Mouse (Mus musculus) limb, embryonic 12.5 days (tissue): ENCODE measurements at regions not wholly inside any gene's neighbourhood (a gene's known extent, or its start where the extent isn't known, plus 50 kb on each side); places are given as distances from the start of the nearest gene placed in this dataset.

ENCODE experiments used
- ATAC-seq: fragments of 200-750 bp; cut with Nextera tagmentation; 2 replicates; pipeline ENCODE4 v1.8.0; 2017; ENCODE audit warnings: low read depth, moderate TSS enrichment; ENCODE audit not compliant: insufficient number of reproducible peaks, insufficient read depth, low FRiP score, low TSS enrichment
- H3K27ac ChIP-seq: fragments of 300-500 bp; sonication (generic); 2 replicates; pipeline ENCODE4 v1.5.1; 2016; ENCODE audit warnings: mild to moderate bottlenecking, moderate library complexity
- H3K27me3 ChIP-seq: fragments of 300-500 bp; sonication (generic); 2 replicates; pipeline ENCODE4 v1.6.1; 2016; ENCODE audit warnings: mild to moderate bottlenecking, moderate library complexity
- H3K36me3 ChIP-seq: fragments of 300-500 bp; sonication (generic); 2 replicates; pipeline ENCODE4 v1.6.1; 2016; ENCODE audit warnings: mild to moderate bottlenecking, moderate library complexity
- H3K4me1 ChIP-seq: fragments of 300-500 bp; sonication (generic); replicated peaks from 2 replicates; pipeline ENCODE4 v1.6.1; 2016
- H3K4me2 ChIP-seq: fragments of 300-500 bp; sonication (generic); 2 replicates; pipeline ENCODE4 v1.6.1; 2016; ENCODE audit warnings: mild to moderate bottlenecking, moderate library complexity
- H3K4me3 ChIP-seq: fragments of 300-500 bp; sonication (generic); replicated peaks from 2 replicates; pipeline ENCODE4 v1.5.1; 2016; ENCODE audit warnings: mild to moderate bottlenecking
- H3K9ac ChIP-seq: fragments of 300-500 bp; sonication (generic); replicated peaks from 2 replicates; pipeline ENCODE4 v1.6.1; 2016; ENCODE audit warnings: mild to moderate bottlenecking, moderate library complexity
- H3K9me3 ChIP-seq: fragments of 300-500 bp; sonication (generic); 2 replicates; pipeline ENCODE4 v1.6.1; 2016; ENCODE audit warnings: mild to moderate bottlenecking, moderate library complexity
- WGBS: fragments of 180-500 bp; shearing (Covaris S2); methylation state at CpG from one replicate; pipeline ENCODE4 v1.1.7; 2016; 5-methylcytosine and 5-hydroxymethylcytosine counted together

- Histone ChIP-seq H3K36me3 (no peaks in the 10 kb centered on the region), H3K27ac (no peak overlapping the region), H3K4me1 (no peaks in the 10 kb centered on the region), H3K27me3 (0 out of 2 replicates have a peak, but pooled peaks cover 2% of the 10 kb centered on the region), H3K9me3 (no peaks in the 10 kb centered on the region), H3K4me2 (no peak overlapping the region), H3K4me3 (no peak overlapping the region), H3K9ac (no peak overlapping the region)
- 87% methylated on average over 5 of the region's 5 CpGs for WGBS
- ATAC-seq, result no peak
Measured at GRCm38 (mm10) chr13:72280871-72281270, 317.3 kb upstream of the Irx1 start.

DNA sequence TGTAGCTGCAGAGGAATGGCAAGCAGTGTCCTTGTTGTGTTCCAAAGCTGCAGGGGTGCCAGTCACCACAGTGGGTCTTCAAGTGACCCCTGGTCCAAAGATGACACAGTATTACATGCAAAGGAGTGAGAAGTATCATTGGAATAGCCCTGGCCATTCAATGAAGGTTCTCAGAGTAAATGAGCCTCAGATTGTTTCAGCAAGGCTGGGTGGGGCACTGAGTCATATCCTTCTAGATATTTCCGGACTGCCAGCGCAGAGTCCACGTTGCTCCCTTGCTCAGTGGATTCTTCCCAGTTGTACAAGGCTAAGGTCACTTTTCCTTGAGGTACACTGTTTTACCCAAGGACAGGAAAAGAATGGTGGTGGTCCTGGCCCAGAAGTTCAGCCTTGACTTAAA, 319.2 kb upstream of the Irx1 start:
- Histone ChIP-seq H3K27me3 (peaks cover 20% of the 10 kb centered on the region; the same call in 1 of the 2 replicates), H3K27ac (no peak overlapping the region), H3K36me3 (no peaks in the 10 kb centered on the region), H3K4me1 (no peaks in the 10 kb centered on the region), H3K4me2 (no peak overlapping the region), H3K9ac (no peak overlapping the region), H3K4me3 (no peak overlapping the region), H3K9me3 (no peaks in the 10 kb centered on the region)
- no peak for ATAC-seq
- 97% methylated on average over 3 of the region's 3 CpGs for WGBS

GRCm38 (mm10) chr13:72283701-72284100, 320.2 kb upstream of the Irx1 start:
- peaks cover 3% of the 10 kb centered on the region for H3K4me1 ChIP-seq
- no peak overlapping the region for H3K27ac ChIP-seq
- H3K9me3 ChIP-seq, result no peaks in the 10 kb centered on the region
- H3K36me3 ChIP-seq, result no peaks in the 10 kb centered on the region
- no peak overlapping the region for H3K4me2 ChIP-seq
- peaks cover 22% of the 10 kb centered on the region; the same call in 1 of the 2 replicates for H3K27me3 ChIP-seq
- no peak overlapping the region for H3K4me3 ChIP-seq
- H3K9ac ChIP-seq, result no peak overlapping the region
- WGBS, result 47% methylated on average over 1 of the region's 1 CpGs
- no peak for ATAC-seq

GRCm38 (mm10) chr13:72286301-72286700, 322.8 kb upstream of the Irx1 start:
- no peak overlapping the region for H3K4me2 ChIP-seq
- H3K9me3 ChIP-seq, result no peaks in the 10 kb centered on the region
- no peak overlapping the region for H3K4me3 ChIP-seq
- no peak overlapping the region for H3K27ac ChIP-seq
- no peaks in the 10 kb centered on the region for H3K36me3 ChIP-seq
- H3K27me3 ChIP-seq, result peaks cover 46% of the 10 kb centered on the region
- no peak overlapping the region for H3K9ac ChIP-seq
- H3K4me1 ChIP-seq, result peaks cover 11% of the 10 kb centered on the region
- 89% methylated on average over 4 of the region's 4 CpGs for WGBS
- ATAC-seq, result no peak

GRCm38 (mm10) chr13:72288381-72289092, 325.0 kb upstream of the Irx1 start:
- ATAC-seq, result no peak
- H3K27ac ChIP-seq, result no peak overlapping the region

DNA sequence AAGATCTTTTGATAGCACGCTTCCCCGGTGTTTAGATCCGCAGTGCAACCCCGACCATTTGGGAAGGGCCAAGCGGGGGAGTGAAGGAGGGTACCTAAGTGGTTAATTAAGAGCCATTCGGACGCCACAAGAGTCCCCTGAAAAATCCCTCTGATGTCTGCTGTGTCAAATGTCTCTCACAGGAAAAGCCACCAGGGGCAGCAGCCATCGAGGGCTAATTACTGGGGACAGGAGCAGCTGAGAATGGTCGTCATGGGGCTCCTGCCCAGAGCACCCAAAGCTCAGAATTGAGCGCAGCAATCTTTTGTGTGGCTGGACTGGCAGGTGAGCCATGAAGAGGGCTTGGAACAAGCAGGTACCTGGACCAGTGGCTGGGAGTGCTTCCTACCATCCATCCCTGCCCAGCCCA, 325.6 kb upstream of the Irx1 start:
- peak overlapping the region; percentile 37 for H3K4me2 ChIP-seq
- peaks cover 26% of the 10 kb centered on the region for H3K4me1 ChIP-seq
- no peak for ATAC-seq
- 2% methylated on average over 10 of the region's 10 CpGs for WGBS
- no peak overlapping the region for H3K27ac ChIP-seq
- H3K4me3 ChIP-seq, result 0 out of 2 replicates have a peak overlapping the region, but pooled peaks have one; percentile 6
- H3K36me3 ChIP-seq, result no peaks in the 10 kb centered on the region
- H3K9me3 ChIP-seq, result no peaks in the 10 kb centered on the region
- H3K9ac ChIP-seq, result no peak overlapping the region
- H3K27me3 ChIP-seq, result peaks cover 56% of the 10 kb centered on the region

More at GRCm38 (mm10) chr13:72288381-72289092, 325.0 kb upstream of the Irx1 start:
- Histone ChIP-seq H3K4me2 (peak overlapping the region; percentile 37), H3K9ac (no peak overlapping the region), H3K9me3 (no peaks in the 10 kb centered on the region), H3K4me1 (peaks cover 24% of the 10 kb centered on the region), H3K27me3 (peaks cover 56% of the 10 kb centered on the region), H3K4me3 (0 out of 2 replicates have a peak overlapping the region, but pooled peaks have one; percentile 6), H3K36me3 (no peaks in the 10 kb centered on the region)
- WGBS, result 16% methylated on average over 13 of the region's 13 CpGs

- WGBS, result 3% methylated on average over 14 of the region's 14 CpGs
- Histone ChIP-seq H3K9ac (no peak overlapping the region), H3K36me3 (no peaks in the 10 kb centered on the region), H3K9me3 (no peaks in the 10 kb centered on the region), H3K4me2 (peak overlapping the region; percentile 41), H3K4me1 (peaks cover 26% of the 10 kb centered on the region), H3K27me3 (peaks cover 53% of the 10 kb centered on the region), H3K27ac (no peak overlapping the region), H3K4me3 (no peak overlapping the region)
- no peak for ATAC-seq
Measured at GRCm38 (mm10) chr13:72292361-72292760, 328.8 kb upstream of the Irx1 start.

GRCm38 (mm10) chr13:72293059-72293694, 329.7 kb upstream of the Irx1 start:
- Histone ChIP-seq H3K4me3 (no peak overlapping the region), H3K36me3 (no peaks in the 10 kb centered on the region), H3K27ac (no peak overlapping the region), H3K9me3 (no peaks in the 10 kb centered on the region), H3K4me1 (peaks cover 26% of the 10 kb centered on the region), H3K9ac (no peak overlapping the region), H3K4me2 (no peak overlapping the region), H3K27me3 (peaks cover 53% of the 10 kb centered on the region)
- 19% methylated on average over 10 of the region's 10 CpGs for WGBS
- no peak for ATAC-seq

DNA sequence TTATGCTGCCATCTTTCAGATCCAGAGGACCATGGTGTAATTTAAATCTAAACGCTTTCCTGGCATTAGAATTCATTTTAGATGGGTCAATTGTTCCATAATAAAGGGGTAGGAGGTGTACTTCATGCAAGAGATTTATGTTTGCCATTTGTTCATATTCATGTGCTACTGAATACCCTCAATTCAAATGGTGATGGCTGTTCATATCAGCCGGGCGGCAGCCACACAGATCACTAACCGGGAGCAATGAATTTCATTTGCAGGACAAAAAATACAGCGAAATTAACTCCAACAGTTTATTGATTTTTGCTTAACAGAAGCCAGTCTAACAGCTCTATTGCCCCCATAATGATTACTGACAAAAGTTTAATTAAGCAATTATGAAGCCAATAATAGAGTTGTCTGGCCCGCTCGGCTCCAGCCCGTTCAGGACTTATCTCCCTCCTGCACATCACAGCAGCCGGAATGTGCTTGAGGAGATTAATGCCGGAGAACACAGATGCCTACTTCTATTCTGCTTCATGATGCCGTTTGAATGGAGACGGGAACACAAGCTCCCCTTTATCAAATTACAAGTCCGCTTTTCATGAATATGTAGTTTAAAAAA, 330.3 kb upstream of the Irx2 start:
- Histone ChIP-seq H3K36me3 (no peaks in the 10 kb centered on the region), H3K9me3 (no peaks in the 10 kb centered on the region), H3K9ac (no peak overlapping the region), H3K4me3 (no peak overlapping the region), H3K4me2 (no peak overlapping the region), H3K27ac (no peak overlapping the region), H3K4me1 (0 out of 2 replicates have a peak, but pooled peaks cover 2% of the 10 kb centered on the region), H3K27me3 (peaks cover 52% of the 10 kb centered on the region)
- ATAC-seq, result no peak
- WGBS, result 59% methylated on average over 13 of the region's 13 CpGs

- Histone ChIP-seq H3K4me1 (no peaks in the 10 kb centered on the region), H3K9me3 (no peaks in the 10 kb centered on the region), H3K9ac (no peak overlapping the region), H3K4me3 (no peak overlapping the region), H3K4me2 (no peak overlapping the region), H3K27ac (no peak overlapping the region), H3K36me3 (no peaks in the 10 kb centered on the region), H3K27me3 (peaks cover 49% of the 10 kb centered on the region)
- ATAC-seq, result 0 out of 2 replicates have a peak, but pooled peaks have one; percentile 31
- WGBS, result 39% methylated on average over 3 of the region's 3 CpGs
Measured at GRCm38 (mm10) chr13:72299660-72300059, 329.0 kb upstream of the Irx2 start.

- Histone ChIP-seq H3K27ac (no peak overlapping the region), H3K27me3 (peaks cover 43% of the 10 kb centered on the region), H3K36me3 (no peaks in the 10 kb centered on the region), H3K9ac (no peak overlapping the region), H3K4me3 (no peak overlapping the region), H3K4me2 (no peak overlapping the region), H3K9me3 (no peaks in the 10 kb centered on the region), H3K4me1 (no peaks in the 10 kb centered on the region)
- WGBS, result 86% methylated on average over 7 of the region's 7 CpGs
- no peak for ATAC-seq
Measured at GRCm38 (mm10) chr13:72301114-72301513, 327.5 kb upstream of the Irx2 start.
